Mouse (Mus musculus) activated CD4-positive, CD25-positive, alpha-beta regulatory T cell, adult 4 months (primary cell): ENCODE data around the gene Oog3. TPM values are rescaled to one million over a fixed set of nuclear protein-coding genes. Genes with fewer than 3 reads are reported as not detected.

ENCODE experiments used
- ATAC-seq: one replicate; pipeline ENCODE4 v1.8.0; 2017
- polyA plus RNA-seq, 2 experiments: library from polyadenylated mRNA; unstranded; fragments of 100-300 nt; shearing (Covaris generic); gene quantifications; one replicate each; pipeline ENCODE4 v1.2.1; 2017

The Oog3 gene
- not detected for polyA plus RNA-seq

DNA sequence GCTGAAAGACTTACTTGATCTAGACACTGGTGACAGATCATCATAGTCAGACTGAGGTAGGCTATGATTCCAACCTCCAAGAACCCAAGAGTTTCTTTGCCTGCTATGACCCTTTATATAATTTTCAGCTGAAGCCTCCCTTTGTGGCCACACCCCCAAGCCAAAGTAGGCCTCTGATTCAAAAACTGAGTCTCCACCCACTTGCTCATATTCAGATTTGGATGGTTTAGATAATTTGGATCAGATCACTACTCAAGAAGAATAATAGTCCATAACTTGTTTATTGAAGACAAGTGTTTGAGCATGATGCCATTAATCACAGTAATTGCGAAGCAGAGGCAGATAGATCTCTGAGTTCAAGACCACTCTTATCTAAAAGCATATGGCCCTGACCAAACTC, at the start of gene Oog3:
Gene Oog3, minus strand, starts transcription at position 101 of the 400 bp plus-strand sequence.
- ATAC-seq, result no peak

DNA sequence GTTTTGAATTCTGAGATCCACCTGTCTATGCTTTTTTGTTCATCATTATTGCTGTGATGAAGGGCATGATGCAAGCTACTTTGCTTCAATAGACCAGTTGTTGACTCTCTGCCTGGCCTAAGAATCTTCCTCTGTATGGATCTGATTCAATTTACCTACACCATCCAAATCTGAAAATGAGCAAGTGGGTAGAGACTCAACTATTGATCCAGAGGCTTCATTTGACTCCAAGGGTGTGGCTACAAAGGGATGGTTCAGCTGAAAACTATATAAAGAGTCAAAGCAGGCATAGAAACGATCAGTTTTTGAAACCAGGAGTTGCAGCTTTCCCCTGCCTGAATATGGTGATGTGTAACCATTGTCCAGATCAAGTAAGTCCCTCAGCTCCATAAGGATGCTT, 28.0 kb upstream of the Oog3 start, which contains the start of gene Oog2:
Gene Oog2, plus strand, starts transcription at position 301 of the 400 bp plus-strand sequence.
- ATAC-seq, result no peak

Other genes with a start within 250 kb of the Oog3 start
- gene Pramef25, start 211.6 kb downstream of the Oog3 start, polyA plus RNA-seq, result not detected
- gene Gm13101, start 195.7 kb downstream of the Oog3 start, polyA plus RNA-seq, result not detected
- gene Pramef17, start 168.3 kb downstream of the Oog3 start, polyA plus RNA-seq, result not detected
- under 1 TPM in 1 of 2 experiments, not detected in 1; 0.24 TPM for gene Pramel4, start 103.5 kb downstream of the Oog3 start, polyA plus RNA-seq
- not detected for gene Gm13102, start 56.2 kb downstream of the Oog3 start, polyA plus RNA-seq
- gene Oog2, start 28.1 kb upstream of the Oog3 start, polyA plus RNA-seq, result not detected
- gene C87977, start 50.7 kb upstream of the Oog3 start, polyA plus RNA-seq, result not detected
- gene Pramel5, start 117.8 kb upstream of the Oog3 start, polyA plus RNA-seq, result not detected
- gene Gm13128, start 167.6 kb upstream of the Oog3 start, polyA plus RNA-seq, result not detected
- not detected for gene Gm13119, start 195.3 kb upstream of the Oog3 start, polyA plus RNA-seq
- gene Pramef20, start 215.3 kb upstream of the Oog3 start, polyA plus RNA-seq, result not detected
- gene Pramef12, start 245.8 kb upstream of the Oog3 start, polyA plus RNA-seq, result not detected